Mouse (Mus musculus): ENCODE measurements at regions not wholly inside any gene's neighbourhood (a gene's known extent, or its start where the extent isn't known, plus 50 kb on each side); places are given as distances from the start of the nearest gene placed in this dataset.

DNA sequence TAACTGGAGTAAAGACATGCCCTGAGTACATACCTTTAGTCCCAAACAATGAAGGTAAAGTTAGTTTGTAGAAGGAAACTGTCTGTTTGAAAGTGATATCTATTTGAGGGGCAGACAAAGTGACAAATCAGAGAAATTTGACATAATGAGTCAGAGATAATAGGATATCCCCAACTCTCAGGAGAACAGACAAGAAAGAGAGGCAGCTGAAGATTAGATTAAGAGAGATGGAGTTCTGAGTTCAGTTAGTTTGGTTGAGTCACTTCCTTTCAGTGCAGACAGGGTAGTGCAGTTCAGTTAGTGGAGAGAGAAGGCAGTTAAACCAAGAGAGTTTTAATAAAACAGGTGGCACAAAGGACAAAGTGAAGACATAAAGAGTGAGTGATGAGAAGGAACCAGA, 477.4 kb upstream of the Diaph2 start:
- no peak for DNase-seq

DNA sequence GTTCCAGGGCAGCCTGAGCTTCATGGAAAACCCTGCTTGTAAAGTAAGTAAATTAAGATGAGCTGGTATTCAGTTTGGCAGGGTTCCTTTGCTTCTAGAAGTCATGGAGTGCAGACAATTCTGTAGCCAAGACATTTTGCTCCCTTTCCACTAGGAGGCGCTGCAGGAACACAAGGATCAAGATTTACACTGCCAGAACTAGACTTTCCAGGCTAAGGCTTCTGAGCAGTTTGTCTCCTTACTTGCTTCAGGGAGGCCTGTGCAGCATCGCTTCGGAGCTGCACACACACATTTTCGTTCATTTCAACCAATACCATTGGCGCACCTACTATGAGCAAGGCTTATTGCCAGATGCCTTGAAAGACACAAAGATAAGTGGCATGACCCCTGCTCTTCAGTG, 445.6 kb upstream of the Diaph2 start:
- peak; percentile 52 for DNase-seq

DNA sequence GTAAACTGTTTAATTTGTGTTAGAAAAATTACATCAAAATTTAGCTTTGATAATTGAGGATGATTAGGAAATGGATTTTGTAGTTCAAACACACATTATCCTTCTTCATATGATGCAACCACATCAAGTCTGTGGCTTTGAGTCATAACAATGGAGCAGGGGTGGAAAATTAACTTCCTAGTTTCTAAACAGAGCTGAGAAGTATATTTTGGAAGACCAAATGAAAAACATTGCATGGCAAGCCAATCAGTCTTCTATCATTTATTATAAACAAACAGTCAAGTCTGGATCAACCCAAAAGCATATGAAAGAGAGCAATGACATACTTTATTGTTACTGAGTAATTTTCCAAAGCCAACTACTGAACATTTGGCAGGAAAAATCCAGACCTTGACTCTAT, 440.2 kb upstream of the Diaph2 start:
- no peak for DNase-seq

DNA sequence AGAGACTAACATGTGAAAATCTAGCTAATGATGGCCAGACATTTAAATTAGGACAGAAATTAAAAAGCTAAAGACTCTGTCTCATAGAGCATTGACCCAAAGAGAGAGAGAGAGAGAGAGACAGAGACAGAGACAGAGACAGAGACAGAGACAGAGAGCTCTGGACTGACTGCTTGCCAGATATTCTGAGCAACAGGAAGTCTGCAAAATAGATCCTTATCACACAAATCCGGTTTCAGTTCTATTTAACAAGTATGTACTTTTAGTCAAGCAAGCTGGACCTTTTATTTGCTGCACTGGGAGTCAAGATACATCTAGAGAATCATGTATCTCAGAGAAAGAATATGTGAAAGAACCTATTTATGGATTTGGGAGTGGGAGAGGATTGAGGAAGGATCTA, 420.1 kb upstream of the Diaph2 start:
- DNase-seq, result no peak

DNA sequence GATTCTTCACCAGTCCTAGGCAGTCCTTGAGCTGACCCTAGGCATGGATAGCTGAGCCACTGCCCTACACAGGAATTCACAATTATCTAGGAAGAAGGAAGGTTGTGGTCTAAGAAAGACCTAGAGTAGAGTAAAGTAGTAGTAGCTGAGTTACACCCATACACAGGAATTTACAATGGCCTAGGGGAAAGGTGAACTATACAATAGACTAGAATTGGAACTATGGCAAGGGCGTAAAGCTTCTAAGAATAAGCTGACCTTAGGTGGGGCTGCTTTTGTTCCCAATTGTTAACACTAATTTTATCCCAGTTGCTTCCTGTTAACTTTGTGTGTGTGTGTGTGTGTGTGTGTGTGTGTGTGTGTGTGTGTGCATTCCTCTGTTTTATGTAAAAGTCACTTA, 416.7 kb upstream of the Diaph2 start:
- no peak for DNase-seq
